Mouse (Mus musculus) embryonic fibroblast, embryonic 13.5 days (primary cell): ENCODE results near the gene Adk. TPM values are rescaled to one million over a fixed set of nuclear protein-coding genes. Genes with fewer than 3 reads are reported as not detected.

ENCODE experiments used
- H3K27ac ChIP-seq: 2 replicates; pipeline ENCODE4 v1.5.1; 2012; ENCODE audit warnings: low read length, control low read depth, inconsistent platforms; ENCODE audit not compliant: insufficient read depth
- H3K4me1 ChIP-seq: 2 replicates; pipeline ENCODE4 v1.6.1; 2011; ENCODE audit warnings: low read length; ENCODE audit not compliant: control insufficient read depth, insufficient read depth
- H3K4me3 ChIP-seq: 2 replicates; pipeline ENCODE4 v1.5.1; 2011; ENCODE audit warnings: mild to moderate bottlenecking, control low read depth, low read length; ENCODE audit not compliant: insufficient read depth
- CTCF ChIP-seq: IDR thresholded peaks from 2 replicates; pipeline ENCODE4 v1.5.1; 2011; ENCODE audit warnings: mild to moderate bottlenecking, control low read depth, low read length, moderate library complexity, borderline replicate concordance; ENCODE audit not compliant: insufficient read depth
- POLR2A ChIP-seq: IDR thresholded peaks from 2 replicates; pipeline ENCODE4 v1.6.1; 2011; ENCODE audit warnings: low read depth, mild to moderate bottlenecking, control low read depth, low read length, moderate library complexity
- polyA plus RNA-seq: library from polyadenylated mRNA; stranded (reverse); fragments of >200 nt; gene quantifications from 2 replicates; pipeline ENCODE4 v1.2.4, GENCODE M21; 2011; ENCODE audit warnings: low read depth; ENCODE audit not compliant: missing spikeins, insufficient read length

Gene Adk
- polyA plus RNA-seq, 1 experiment, result 117 TPM

DNA sequence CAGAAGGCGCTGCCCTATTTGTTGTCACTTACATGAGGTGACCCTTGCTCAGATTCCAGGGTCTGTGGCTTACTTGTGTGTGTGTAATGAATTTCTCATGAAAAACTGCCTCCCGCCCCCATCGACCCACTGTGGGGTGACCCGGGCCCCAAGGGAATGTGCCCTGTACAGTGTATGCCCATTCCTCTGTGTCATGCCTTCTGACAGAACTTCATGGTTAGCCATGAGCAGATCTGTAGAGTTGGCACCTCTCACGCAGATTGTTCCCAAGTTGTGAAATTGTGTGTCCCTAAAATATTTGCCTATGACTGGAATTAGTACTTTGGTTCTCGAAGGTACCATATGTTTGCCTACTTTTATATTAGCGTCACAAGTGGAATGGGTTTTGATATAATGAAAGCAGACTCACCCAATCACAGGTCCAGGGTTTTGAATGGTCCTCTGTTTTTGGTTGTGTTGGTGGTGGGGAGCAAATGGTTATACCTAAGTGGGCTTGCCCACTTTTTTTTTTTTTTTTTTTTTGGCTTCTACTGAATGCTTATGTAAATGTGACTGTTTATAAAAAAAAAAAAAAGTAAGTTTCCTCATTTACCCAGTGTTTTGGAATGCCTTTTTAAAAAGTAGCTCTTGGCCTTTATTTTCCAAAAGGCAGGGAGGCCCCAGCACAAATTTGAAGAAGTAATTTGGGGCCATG is 24.3 kb downstream of the Adk start:
- no peak for TF ChIP-seq POLR2A
- peak overlapping the region; percentile 75 for H3K4me3 ChIP-seq
- H3K27ac ChIP-seq, result no peak overlapping the region
- H3K4me1 ChIP-seq, result no peaks in the 10 kb centered on the region; the same call in 1 of the 2 replicates

DNA sequence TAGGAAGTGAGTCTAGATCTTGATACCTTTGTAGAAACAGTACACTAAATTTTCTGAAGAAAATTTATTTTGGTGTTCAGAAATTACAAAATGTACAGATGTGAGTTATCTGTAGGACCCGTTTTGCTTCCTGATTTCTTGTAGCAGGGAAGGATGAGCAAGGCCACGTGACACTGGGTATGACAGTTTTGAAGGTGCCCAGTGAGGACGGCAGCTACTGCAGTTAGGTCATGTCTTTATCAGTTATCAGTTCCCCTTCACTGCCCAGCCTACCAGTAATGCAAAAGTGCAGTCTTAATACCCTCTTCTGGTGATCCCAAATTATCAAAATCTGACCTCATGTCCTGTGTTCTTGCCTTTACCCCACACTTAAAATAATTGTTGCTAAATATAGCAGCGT is 25.6 kb downstream of the Adk start:
- TF ChIP-seq CTCF (no peak), POLR2A (no peak)
- peaks cover 5% of the 10 kb centered on the region for H3K4me1 ChIP-seq
- H3K27ac ChIP-seq, result no peak overlapping the region

DNA sequence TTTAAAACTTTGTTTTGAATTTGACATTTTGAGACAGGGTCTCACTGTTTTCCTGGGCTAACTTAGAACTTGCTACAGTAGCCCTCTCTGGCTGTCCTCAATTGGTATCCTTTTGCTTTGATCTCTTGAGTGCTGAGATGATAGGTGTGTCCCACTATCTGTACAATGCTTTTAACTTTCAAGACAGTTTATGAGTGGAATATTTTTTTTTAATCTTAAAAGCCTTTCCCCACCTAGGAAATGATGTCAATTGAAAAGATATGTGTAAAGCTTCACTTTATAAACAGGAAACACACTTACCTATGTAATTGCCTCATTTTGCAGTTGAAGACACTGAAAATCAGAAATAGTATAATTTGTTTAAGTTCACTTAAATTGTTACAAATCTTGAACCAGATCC is 26.1 kb downstream of the Adk start:
- Histone ChIP-seq H3K4me1 (peaks cover 11% of the 10 kb centered on the region), H3K4me3 (no peak overlapping the region), H3K27ac (no peak overlapping the region)
- TF ChIP-seq POLR2A (no peak), CTCF (no peak)

More for the DNA sequence above, 25.6 kb downstream of the Adk start:
- H3K4me3 ChIP-seq, result no peak overlapping the region

DNA sequence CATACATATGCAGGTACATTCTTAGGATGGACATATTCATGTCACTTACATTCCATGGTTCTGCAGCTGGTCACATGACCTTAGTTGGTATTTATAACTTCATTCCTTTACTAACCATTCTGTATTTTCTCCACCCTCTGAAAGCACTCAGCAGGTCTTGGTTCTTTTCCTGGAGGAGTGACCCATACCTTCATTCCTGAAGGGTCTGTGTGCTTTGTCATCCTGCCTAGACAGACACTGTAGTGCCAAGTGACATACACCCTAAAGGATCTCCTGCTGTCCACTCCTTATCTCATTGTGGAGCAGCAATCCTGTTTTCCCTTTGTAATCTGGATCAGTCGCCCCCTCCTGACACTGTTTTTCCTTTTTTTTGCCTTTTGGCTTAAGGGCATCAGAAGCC is 30.4 kb downstream of the Adk start:
- Histone ChIP-seq H3K27ac (peak overlapping the region; percentile 6), H3K4me3 (no peak overlapping the region), H3K4me1 (peaks cover 19% of the 10 kb centered on the region)
- no peak for TF ChIP-seq CTCF
- TF ChIP-seq POLR2A, result no peak

DNA sequence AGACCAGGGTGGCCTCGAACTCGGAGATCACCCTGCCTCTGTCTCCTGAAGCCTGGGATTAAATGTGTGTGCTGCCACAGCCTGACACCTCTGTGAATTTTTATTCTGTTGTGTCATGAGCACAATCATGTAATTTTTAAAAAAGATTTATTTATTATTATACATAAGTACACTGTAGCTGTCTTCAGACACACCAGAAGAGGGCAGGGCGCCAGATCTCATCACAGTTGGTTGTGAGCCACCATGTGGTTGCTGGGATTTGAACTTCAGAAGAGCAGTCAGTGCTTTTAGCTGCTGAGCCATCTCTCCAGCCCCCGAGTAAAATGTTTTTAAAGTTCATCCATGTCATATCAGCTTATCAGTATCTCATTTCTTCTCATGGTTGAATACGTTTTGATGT is 33.3 kb downstream of the Adk start:
- TF ChIP-seq POLR2A (no peak), CTCF (no peak)
- peak overlapping the region; percentile 95 for H3K27ac ChIP-seq
- H3K4me3 ChIP-seq, result no peak overlapping the region
- H3K4me1 ChIP-seq, result peaks cover 30% of the 10 kb centered on the region

DNA sequence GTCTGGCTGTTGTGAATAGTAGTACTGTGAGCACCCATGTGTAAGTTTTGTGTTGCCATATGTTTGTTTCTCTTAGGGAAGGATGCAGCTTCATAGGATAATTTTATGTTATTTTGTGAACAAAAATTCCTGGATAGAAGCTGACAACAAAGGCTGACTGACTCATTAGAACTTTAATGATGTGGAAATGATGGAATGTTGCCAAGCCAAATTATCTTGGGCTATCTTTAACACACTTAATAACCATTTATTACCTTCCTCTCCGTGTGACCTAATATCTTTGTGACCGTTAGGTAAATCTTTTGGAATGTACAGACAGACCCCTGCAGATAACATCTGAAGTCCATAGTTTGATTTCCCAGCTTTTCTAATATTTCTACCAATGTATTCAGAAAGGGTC is 33.7 kb downstream of the Adk start:
- Histone ChIP-seq H3K4me1 (peaks cover 30% of the 10 kb centered on the region), H3K27ac (peak overlapping the region; percentile 95), H3K4me3 (no peak overlapping the region)
- no peak for TF ChIP-seq CTCF

DNA sequence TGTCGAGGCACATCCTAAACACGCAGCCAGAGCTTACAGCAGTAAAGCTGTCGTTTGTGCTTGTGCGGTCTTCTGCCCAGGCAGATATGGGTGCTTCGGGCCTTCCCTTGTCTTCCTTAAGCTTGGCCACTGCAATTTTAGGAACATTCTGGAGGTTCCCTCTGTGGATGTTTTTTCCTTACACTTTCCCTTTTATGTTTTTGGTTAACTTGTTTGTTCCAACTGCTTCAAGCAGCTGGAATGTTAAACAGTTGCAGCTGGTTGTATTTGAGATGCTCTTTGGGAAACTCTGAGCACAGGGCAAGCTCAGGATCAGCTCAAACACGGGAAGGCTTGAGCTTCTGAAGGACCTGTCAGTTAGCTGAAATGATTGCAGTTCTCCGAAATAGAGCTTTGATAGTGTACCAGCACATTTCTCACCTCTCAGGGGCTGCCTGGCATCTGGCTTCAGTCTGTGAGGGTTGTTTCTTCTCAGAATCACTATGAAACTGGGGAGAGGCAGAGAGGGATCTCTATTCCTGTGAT is 34.5 kb downstream of the Adk start:
- peaks cover 30% of the 10 kb centered on the region for H3K4me1 ChIP-seq
- H3K27ac ChIP-seq, result peak overlapping the region; percentile 95
- 0 out of 2 replicates have a peak, but pooled peaks have one; percentile 10 for TF ChIP-seq POLR2A
- no peak for TF ChIP-seq CTCF
- H3K4me3 ChIP-seq, result no peak overlapping the region

DNA sequence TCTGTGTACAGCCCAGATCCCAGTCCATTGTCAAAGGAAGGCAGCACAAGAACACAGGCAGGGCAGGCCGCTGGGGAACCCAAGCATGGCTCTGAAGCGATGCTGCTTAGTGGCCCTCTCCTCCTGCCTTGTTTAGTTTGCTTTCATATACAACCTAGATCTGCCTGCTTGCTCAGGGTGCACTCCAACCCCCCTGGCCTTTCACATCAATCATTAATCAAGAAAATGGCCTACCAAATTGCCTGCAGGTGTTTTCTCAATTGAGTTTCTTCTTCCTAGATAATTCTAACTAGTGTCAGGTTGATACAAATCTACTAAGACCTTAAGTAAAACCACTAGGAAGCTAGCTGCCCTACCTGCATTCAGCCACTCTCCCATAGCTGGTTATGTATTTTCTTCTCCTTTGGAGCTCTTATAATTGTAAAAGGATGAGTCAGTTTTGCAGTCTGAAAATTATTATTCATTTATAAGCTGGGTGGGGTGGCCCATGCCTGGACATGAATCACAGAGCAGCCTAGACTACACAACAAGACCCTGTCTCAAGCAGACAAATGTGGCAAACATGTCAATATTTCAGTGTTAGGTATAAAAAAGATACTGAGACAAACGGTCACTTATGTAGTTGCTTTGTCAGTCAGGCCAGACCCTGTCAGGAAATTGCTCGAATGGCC is 35.2 kb downstream of the Adk start:
- Histone ChIP-seq H3K4me3 (no peak overlapping the region), H3K4me1 (peaks cover 26% of the 10 kb centered on the region), H3K27ac (peak overlapping the region; percentile 95)
- no peak for TF ChIP-seq POLR2A
- no peak for TF ChIP-seq CTCF

DNA sequence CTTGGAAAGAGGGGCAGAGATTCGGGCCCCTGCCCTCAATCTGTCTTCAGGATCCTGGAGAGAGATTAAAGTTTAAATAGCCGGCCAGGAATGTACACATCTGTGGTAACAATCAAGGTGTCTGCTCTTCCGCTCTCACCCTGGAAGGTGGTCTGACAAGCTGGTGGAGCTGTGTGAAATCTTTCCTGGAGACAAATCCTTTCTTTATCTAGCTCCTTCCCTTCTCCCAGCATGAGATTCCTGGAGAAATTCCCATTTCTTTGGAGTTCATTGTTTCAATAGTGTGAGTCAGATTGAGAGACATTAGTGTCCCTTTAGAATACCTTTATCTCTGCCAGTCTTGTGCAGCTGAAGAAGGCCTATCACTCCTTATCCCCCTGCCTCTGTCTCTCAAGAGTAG is 36.4 kb downstream of the Adk start:
- no peak overlapping the region for H3K4me3 ChIP-seq
- TF ChIP-seq POLR2A (no peak), CTCF (no peak)
- H3K4me1 ChIP-seq, result peaks cover 18% of the 10 kb centered on the region
- H3K27ac ChIP-seq, result peak overlapping the region; percentile 95

DNA sequence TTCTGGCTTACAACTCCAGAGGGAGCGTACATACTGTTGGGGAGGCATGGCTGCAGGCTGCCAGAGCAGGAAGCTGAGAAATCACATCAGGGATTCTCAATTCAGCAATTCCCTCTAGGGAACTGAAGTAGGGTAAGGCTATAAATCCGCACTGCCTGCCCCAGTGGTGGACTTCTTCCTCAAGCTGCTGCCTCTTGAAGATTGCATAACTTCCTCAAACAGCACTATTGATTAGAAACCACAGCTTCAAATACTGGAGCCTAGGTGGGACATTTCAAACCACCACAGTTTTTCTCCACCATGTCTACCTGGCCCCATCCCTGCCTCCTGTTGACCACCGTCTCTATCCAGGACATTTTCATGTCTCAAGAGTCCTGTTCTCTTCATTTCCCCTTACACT is 38.0 kb downstream of the Adk start:
- no peak overlapping the region for H3K27ac ChIP-seq
- H3K4me1 ChIP-seq, result peaks cover 18% of the 10 kb centered on the region
- H3K4me3 ChIP-seq, result no peak overlapping the region
- TF ChIP-seq CTCF (no peak), POLR2A (no peak)
